Mouse (Mus musculus) forebrain, embryonic 13.5 days (tissue): Measurements from ENCODE around the gene Ppa2. TPM values are rescaled to one million over a fixed set of nuclear protein-coding genes. Genes with fewer than 3 reads are reported as not detected.

Source experiments
- ATAC-seq: fragments of 200-750 bp; cut with Nextera tagmentation; 2 replicates; pipeline ENCODE4 v1.8.0; 2017
- H3K27ac ChIP-seq: fragments of 300-500 bp; sonication (generic); 2 replicates; pipeline ENCODE4 v1.5.1; 2015; ENCODE audit warnings: inconsistent platforms, mild to moderate bottlenecking, moderate library complexity
- H3K27me3 ChIP-seq: fragments of 300-500 bp; sonication (generic); 2 replicates; pipeline ENCODE4 v1.6.1; 2015; ENCODE audit warnings: mild to moderate bottlenecking, inconsistent platforms
- H3K36me3 ChIP-seq: fragments of 300-500 bp; sonication (generic); 2 replicates; pipeline ENCODE4 v1.6.1; 2015; ENCODE audit warnings: mild to moderate bottlenecking, inconsistent platforms; ENCODE audit not compliant: poor library complexity, severe bottlenecking
- H3K4me1 ChIP-seq: fragments of 300-500 bp; sonication (generic); 2 replicates; pipeline ENCODE4 v1.6.1; 2015; ENCODE audit warnings: inconsistent platforms
- H3K4me2 ChIP-seq: fragments of 300-500 bp; sonication (generic); 2 replicates; pipeline ENCODE4 v1.6.1; 2015; ENCODE audit warnings: inconsistent platforms, mild to moderate bottlenecking, moderate library complexity
- H3K4me3 ChIP-seq: fragments of 300-500 bp; sonication (generic); 2 replicates; pipeline ENCODE4 v1.5.1; 2015; ENCODE audit warnings: mild to moderate bottlenecking, inconsistent platforms
- H3K9ac ChIP-seq: fragments of 300-500 bp; sonication (generic); 2 replicates; pipeline ENCODE4 v1.6.1; 2015; ENCODE audit warnings: mild to moderate bottlenecking, inconsistent platforms
- H3K9me3 ChIP-seq: fragments of 300-500 bp; sonication (generic); replicated peaks from 2 replicates; pipeline ENCODE4 v1.6.1; 2016; ENCODE audit warnings: inconsistent platforms
- WGBS: fragments of 180-500 bp; shearing (Covaris S2); methylation state at CpG from one replicate; pipeline ENCODE4 v1.1.7; 2015; 5-methylcytosine and 5-hydroxymethylcytosine counted together
- polyA plus RNA-seq: library from polyadenylated mRNA; unstranded; fragments of >200 nt; fragmentation: Nextera tagmentation; extraction: Ambion mirVana; gene quantifications from 2 replicates; pipeline ENCODE4 v1.2.1, GENCODE M21; 2015

Gene Ppa2
- polyA plus RNA-seq, 1 experiment from 2014 or later: 79.3 TPM

- H3K9me3 ChIP-seq: no peaks in the 10 kb centered on the region
- no peak overlapping the region for H3K9ac ChIP-seq
- no peaks in the 10 kb centered on the region for H3K4me1 ChIP-seq
- H3K4me3 ChIP-seq: no peak overlapping the region
- no peak overlapping the region for H3K27ac ChIP-seq
- H3K27me3 ChIP-seq: no peaks in the 10 kb centered on the region
- H3K36me3 ChIP-seq: peaks cover 6% of the 10 kb centered on the region; the same call in 1 of the 2 replicates
- WGBS: 82% methylated on average over 3 of the region's 3 CpGs
- ATAC-seq: no peak
- no peak overlapping the region for H3K4me2 ChIP-seq
Measured at GRCm38 (mm10) chr3:133364138-133364537, 54.2 kb downstream of the Ppa2 start.

- no peak for ATAC-seq
- 94% methylated on average over 9 of the region's 9 CpGs for WGBS
Measured at GRCm38 (mm10) chr3:133366096-133366495, 56.2 kb downstream of the Ppa2 start.

GRCm38 (mm10) chr3:133378174-133378573 lies 68.3 kb downstream of the Ppa2 start:
- ATAC-seq: no peak
- H3K4me2 ChIP-seq: no peak overlapping the region
- H3K9ac ChIP-seq: no peak overlapping the region

More at GRCm38 (mm10) chr3:133366096-133366495, 56.2 kb downstream of the Ppa2 start:
- Histone ChIP-seq H3K4me3 (no peak overlapping the region), H3K4me1 (no peaks in the 10 kb centered on the region), H3K9me3 (no peaks in the 10 kb centered on the region), H3K36me3 (peaks cover 6% of the 10 kb centered on the region; the same call in 1 of the 2 replicates), H3K9ac (no peak overlapping the region), H3K27ac (no peak overlapping the region), H3K4me2 (no peak overlapping the region), H3K27me3 (no peaks in the 10 kb centered on the region)

GRCm38 (mm10) chr3:133379997-133380396 lies 70.1 kb downstream of the Ppa2 start:
- 96% methylated on average over 1 of the region's 1 CpGs for WGBS
- H3K9ac ChIP-seq: no peak overlapping the region
- H3K4me2 ChIP-seq: no peak overlapping the region
- H3K36me3 ChIP-seq: peaks cover 24% of the 10 kb centered on the region
- no peak for ATAC-seq
- H3K9me3 ChIP-seq: peaks cover 16% of the 10 kb centered on the region
- no peak overlapping the region for H3K4me3 ChIP-seq
- no peaks in the 10 kb centered on the region for H3K4me1 ChIP-seq
- no peaks in the 10 kb centered on the region for H3K27me3 ChIP-seq
- no peak overlapping the region for H3K27ac ChIP-seq

More at GRCm38 (mm10) chr3:133378174-133378573, 68.3 kb downstream of the Ppa2 start:
- Histone ChIP-seq H3K9me3 (peaks cover 16% of the 10 kb centered on the region), H3K4me3 (no peak overlapping the region), H3K27ac (no peak overlapping the region), H3K4me1 (no peaks in the 10 kb centered on the region), H3K27me3 (no peaks in the 10 kb centered on the region), H3K36me3 (peaks cover 24% of the 10 kb centered on the region)

- Histone ChIP-seq H3K9me3 (peaks cover 16% of the 10 kb centered on the region), H3K4me2 (no peak overlapping the region), H3K4me3 (no peak overlapping the region), H3K9ac (no peak overlapping the region), H3K27ac (no peak overlapping the region), H3K4me1 (no peaks in the 10 kb centered on the region), H3K36me3 (peaks cover 22% of the 10 kb centered on the region), H3K27me3 (no peaks in the 10 kb centered on the region)
- 88% methylated on average over 11 of the region's 11 CpGs for WGBS
- no peak for ATAC-seq
Measured at GRCm38 (mm10) chr3:133381519-133381918, 71.6 kb downstream of the Ppa2 start.

- peaks cover 22% of the 10 kb centered on the region for H3K36me3 ChIP-seq
- no peak overlapping the region for H3K9ac ChIP-seq
- H3K4me1 ChIP-seq: no peaks in the 10 kb centered on the region
- no peak overlapping the region for H3K27ac ChIP-seq
- H3K27me3 ChIP-seq: no peaks in the 10 kb centered on the region
- H3K4me2 ChIP-seq: no peak overlapping the region
- ATAC-seq: no peak
- peaks cover 16% of the 10 kb centered on the region for H3K9me3 ChIP-seq
- 74% methylated on average over 9 of the region's 9 CpGs for WGBS
- H3K4me3 ChIP-seq: no peak overlapping the region
Measured at GRCm38 (mm10) chr3:133382147-133382546, 72.2 kb downstream of the Ppa2 start.

- ATAC-seq: no peak
- Histone ChIP-seq H3K4me3 (no peak overlapping the region), H3K9ac (no peak overlapping the region), H3K27ac (no peak overlapping the region), H3K4me2 (no peak overlapping the region), H3K4me1 (no peaks in the 10 kb centered on the region), H3K27me3 (no peaks in the 10 kb centered on the region), H3K9me3 (peaks cover under 1% of the 10 kb centered on the region; the same call in 1 of the 2 replicates), H3K36me3 (peaks cover 4% of the 10 kb centered on the region; the same call in 1 of the 2 replicates)
- WGBS: 74% methylated on average over 6 of the region's 6 CpGs
Measured at GRCm38 (mm10) chr3:133384164-133384708, 74.3 kb downstream of the Ppa2 start.

- no peak overlapping the region for H3K4me2 ChIP-seq
- ATAC-seq: no peak
- 78% methylated on average over 7 of the region's 7 CpGs for WGBS
- H3K27ac ChIP-seq: no peak overlapping the region
- H3K36me3 ChIP-seq: no peaks in the 10 kb centered on the region
- H3K4me3 ChIP-seq: no peak overlapping the region
- no peaks in the 10 kb centered on the region for H3K4me1 ChIP-seq
- no peak overlapping the region for H3K9ac ChIP-seq
- no peaks in the 10 kb centered on the region for H3K27me3 ChIP-seq
- H3K9me3 ChIP-seq: no peaks in the 10 kb centered on the region
Measured at GRCm38 (mm10) chr3:133387283-133387682, 77.4 kb downstream of the Ppa2 start.

GRCm38 (mm10) chr3:133389803-133390387 lies 80.0 kb downstream of the Ppa2 start:
- H3K9me3 ChIP-seq: no peaks in the 10 kb centered on the region
- no peak for ATAC-seq
- no peaks in the 10 kb centered on the region for H3K36me3 ChIP-seq
- no peak overlapping the region for H3K27ac ChIP-seq
- H3K9ac ChIP-seq: no peak overlapping the region
- H3K27me3 ChIP-seq: no peaks in the 10 kb centered on the region
- no peaks in the 10 kb centered on the region for H3K4me1 ChIP-seq
- H3K4me3 ChIP-seq: no peak overlapping the region
- WGBS: 94% methylated on average over 10 of the region's 10 CpGs
- no peak overlapping the region for H3K4me2 ChIP-seq

GRCm38 (mm10) chr3:133394531-133394930 lies 84.6 kb downstream of the Ppa2 start:
- 77% methylated on average over 2 of the region's 2 CpGs for WGBS

GRCm38 (mm10) chr3:133403849-133404248 lies 93.9 kb downstream of the Ppa2 start:
- no peak overlapping the region for H3K9ac ChIP-seq
- no peaks in the 10 kb centered on the region for H3K27me3 ChIP-seq
- H3K27ac ChIP-seq: no peak overlapping the region
- no peak overlapping the region for H3K4me3 ChIP-seq
- no peak for ATAC-seq
- no peak overlapping the region for H3K4me2 ChIP-seq
- 91% methylated on average over 4 of the region's 4 CpGs for WGBS
- H3K36me3 ChIP-seq: no peaks in the 10 kb centered on the region
- no peaks in the 10 kb centered on the region for H3K9me3 ChIP-seq
- no peaks in the 10 kb centered on the region for H3K4me1 ChIP-seq

More at GRCm38 (mm10) chr3:133394531-133394930, 84.6 kb downstream of the Ppa2 start:
- H3K9me3 ChIP-seq: no peaks in the 10 kb centered on the region
- H3K36me3 ChIP-seq: no peaks in the 10 kb centered on the region
- no peak overlapping the region for H3K4me3 ChIP-seq
- ATAC-seq: no peak
- no peak overlapping the region for H3K27ac ChIP-seq
- no peak overlapping the region for H3K4me2 ChIP-seq
- no peaks in the 10 kb centered on the region for H3K27me3 ChIP-seq
- H3K4me1 ChIP-seq: no peaks in the 10 kb centered on the region
- no peak overlapping the region for H3K9ac ChIP-seq

GRCm38 (mm10) chr3:133405636-133406035 lies 95.7 kb downstream of the Ppa2 start:
- H3K36me3 ChIP-seq: no peaks in the 10 kb centered on the region
- no peak overlapping the region for H3K4me2 ChIP-seq
- no peak overlapping the region for H3K27ac ChIP-seq
- 87% methylated on average over 3 of the region's 3 CpGs for WGBS
- H3K9ac ChIP-seq: no peak overlapping the region
- H3K27me3 ChIP-seq: no peaks in the 10 kb centered on the region
- no peaks in the 10 kb centered on the region for H3K4me1 ChIP-seq
- no peak for ATAC-seq
- H3K9me3 ChIP-seq: no peaks in the 10 kb centered on the region
- no peak overlapping the region for H3K4me3 ChIP-seq

- WGBS: 93% methylated on average over 5 of the region's 5 CpGs
- no peak for ATAC-seq
Measured at GRCm38 (mm10) chr3:133406248-133406647, 96.3 kb downstream of the Ppa2 start.

More at GRCm38 (mm10) chr3:133406248-133406647, 96.3 kb downstream of the Ppa2 start:
- Histone ChIP-seq H3K4me3 (no peak overlapping the region), H3K27ac (no peak overlapping the region), H3K4me2 (no peak overlapping the region), H3K9me3 (no peaks in the 10 kb centered on the region), H3K27me3 (no peaks in the 10 kb centered on the region), H3K4me1 (no peaks in the 10 kb centered on the region), H3K9ac (no peak overlapping the region), H3K36me3 (no peaks in the 10 kb centered on the region)
